Comparison of ENCODE assay signal across 1 mouse cellular context in the genomic region with DNA sequence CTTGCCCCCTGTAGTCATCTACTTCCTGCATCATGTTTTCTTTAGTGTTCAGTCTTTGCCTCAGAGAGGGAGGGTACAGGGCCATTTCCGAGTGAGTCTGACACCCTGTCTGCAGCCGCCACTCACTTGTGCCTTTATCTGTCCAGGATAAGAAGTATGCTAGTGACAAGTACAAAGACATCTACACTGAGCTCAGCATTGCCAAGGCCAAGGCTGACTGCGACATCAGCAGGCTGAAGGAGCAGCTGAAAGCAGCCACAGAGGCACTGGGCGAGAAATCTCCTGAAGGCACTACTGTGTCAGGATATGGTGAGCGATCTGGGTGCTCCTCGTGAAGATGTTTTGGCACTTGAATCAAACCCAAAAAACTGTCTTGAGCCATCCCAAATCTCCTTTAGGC.
TF ChIP-seq lines count a peak whose summit lies in the region.

No protein-coding gene starts in this region.

TF ChIP-seq in MEL, 35 proteins besides CTCF, POLR2A, EP300 and RAD21 (continued from another document):
- TF ChIP-seq MEF2A (IDR thresholded peaks at IDR 0.05; ENCODE audit: extremely low read depth, insufficient replicate concordance, low read depth, low read length, poor library complexity, severe bottlenecking) = no peak
- TF ChIP-seq UBTF (IDR thresholded peaks at IDR 0.05; ENCODE audit: borderline replicate concordance, insufficient read depth, low read depth, low read length) = no peak
- no peak for TF ChIP-seq BHLHE40 (IDR thresholded peaks at IDR 0.05; ENCODE audit: borderline replicate concordance, low read depth, low read length)
- TF ChIP-seq RCOR1 (IDR thresholded peaks at IDR 0.05; ENCODE audit: low read depth, low read length) = no peak
- no peak for TF ChIP-seq HCFC1 (IDR thresholded peaks at IDR 0.05; ENCODE audit: low read depth, low read length)
- no peak for TF ChIP-seq JUND (IDR thresholded peaks at IDR 0.05; ENCODE audit: low read depth, low read length)
- TF ChIP-seq KAT2A (conservative IDR thresholded peaks at IDR 0.05; ENCODE audit: low read depth, low read length) = no peak
- TF ChIP-seq SMC3 (IDR thresholded peaks at IDR 0.05; ENCODE audit: low read depth, low read length) = no peak
